Mouse (Mus musculus): Measurements from ENCODE around the gene Lrriq1. TPM values are rescaled to one million over a fixed set of nuclear protein-coding genes. Genes with fewer than 3 reads are reported as not detected.

Lrriq1 gene
- polyA plus RNA-seq, 1 experiment from 2014 or later = 1.2 TPM

GRCm38 (mm10) chr10:103027226-103027930, 208.7 kb downstream of the Lrriq1 start:
- WGBS = 1% methylated on average over 20 of the region's 20 CpGs
- DNase-seq (ENCODE audit: low spot score) = no peak
- H3K27ac ChIP-seq (replicated peaks) = peak overlapping the region; percentile 88
- H3K9me3 ChIP-seq = no peaks in the 10 kb centered on the region
- H3K36me3 ChIP-seq (replicated peaks) = no peaks in the 10 kb centered on the region
- H3K4me1 ChIP-seq = peaks cover 21% of the 10 kb centered on the region
- peak overlapping the region; percentile 65 for H3K4me3 ChIP-seq
- peaks cover 73% of the 10 kb centered on the region for H3K27me3 ChIP-seq (replicated peaks; ENCODE audit: low read depth, poor library complexity, severe bottlenecking)

- H3K36me3 ChIP-seq (replicated peaks) = 0 out of 2 replicates have a peak, but pooled peaks cover 3% of the 10 kb centered on the region
- H3K4me1 ChIP-seq = peaks cover 21% of the 10 kb centered on the region
- no peaks in the 10 kb centered on the region for H3K9me3 ChIP-seq
- H3K4me3 ChIP-seq = peak overlapping the region; percentile 65
- WGBS = under 1% methylated on average over 17 of the region's 17 CpGs
- peak overlapping the region; percentile 88 for H3K27ac ChIP-seq (replicated peaks)
- peak; percentile 63 for DNase-seq (ENCODE audit: low spot score)
- peaks cover 67% of the 10 kb centered on the region for H3K27me3 ChIP-seq (replicated peaks; ENCODE audit: low read depth, poor library complexity, severe bottlenecking)
Measured at GRCm38 (mm10) chr10:103026636-103027225, 209.4 kb downstream of the Lrriq1 start.

GRCm38 (mm10) chr10:103002556-103002955, 233.6 kb downstream of the Lrriq1 start:
- H3K4me3 ChIP-seq = no peak overlapping the region
- DNase-seq (ENCODE audit: low spot score) = no peak
- H3K4me1 ChIP-seq = no peaks in the 10 kb centered on the region
- no peaks in the 10 kb centered on the region for H3K9me3 ChIP-seq
- no peaks in the 10 kb centered on the region for H3K27me3 ChIP-seq (replicated peaks; ENCODE audit: low read depth, poor library complexity, severe bottlenecking)
- H3K27ac ChIP-seq (replicated peaks) = no peak overlapping the region
- WGBS = 87% methylated on average over 2 of the region's 2 CpGs
- H3K36me3 ChIP-seq (replicated peaks) = no peaks in the 10 kb centered on the region

- Histone ChIP-seq H3K27me3 (replicated peaks; ENCODE audit: low read depth, poor library complexity, severe bottlenecking) (no peaks in the 10 kb centered on the region), H3K4me3 (no peak overlapping the region), H3K4me1 (no peaks in the 10 kb centered on the region), H3K27ac (replicated peaks) (no peak overlapping the region), H3K9me3 (no peaks in the 10 kb centered on the region), H3K36me3 (replicated peaks) (no peaks in the 10 kb centered on the region)
- peak; percentile 15 for DNase-seq (ENCODE audit: low spot score)
- 61% methylated on average over 8 of the region's 8 CpGs for whole genome bisulfite sequencing
Measured at GRCm38 (mm10) chr10:103000902-103001301, 235.2 kb downstream of the Lrriq1 start.

GRCm38 (mm10) chr10:102999584-102999983, 236.5 kb downstream of the Lrriq1 start:
- H3K27ac ChIP-seq (replicated peaks) = no peak overlapping the region
- no peaks in the 10 kb centered on the region for H3K27me3 ChIP-seq (replicated peaks; ENCODE audit: low read depth, poor library complexity, severe bottlenecking)
- no peaks in the 10 kb centered on the region for H3K4me1 ChIP-seq
- no peak for DNase-seq (ENCODE audit: low spot score)
- no peaks in the 10 kb centered on the region for H3K9me3 ChIP-seq
- H3K36me3 ChIP-seq (replicated peaks) = no peaks in the 10 kb centered on the region
- H3K4me3 ChIP-seq = no peak overlapping the region

Other genes starting within 250 kb of the Lrriq1 start
- gene Alx1, start 206.1 kb downstream of the Lrriq1 start, polyA plus RNA-seq (2016; fragmentation: Nextera tagmentation; extraction: Ambion mirVana) = 67.7 and 110 TPM in 2 replicates
- gene Slc6a15, start 131.5 kb upstream of the Lrriq1 start, polyA plus RNA-seq (2016; fragmentation: Nextera tagmentation; extraction: Ambion mirVana) = 5.4 and 6.5 TPM in 2 replicates

Measured in embryonic facial prominence, embryonic 10.5 days (tissue).